Mouse (Mus musculus): ENCODE measurements around the gene Cdc7. TPM values are rescaled to one million over a fixed set of nuclear protein-coding genes. Genes with fewer than 3 reads are reported as not detected.
"Not testable (repeated sequence)": the region's sequence is repeated elsewhere in the genome, so short reads cannot be mapped to it uniquely, and the experiment has no call there.

The Cdc7 gene
- total RNA-seq (2021) = 1 to 10 TPM in 1 of 2 experiments, under 1 TPM in 1; 0.65 to 1.2 TPM

GRCm38 (mm10) chr5:106963584-106964512, at the start of gene Cdc7:
Gene Cdc7 (plus strand): TSS chr5:106964322.
- intact Hi-C loops (cut with DNase I) = loop anchor here (10.0 kb wide), 1 partner anchor 471 kb away; the partner anchor contains the start of genes Btbd8 and Lpcat2b
- DNase-seq (ENCODE audit: low spot score) = peak; percentile 80

- intact Hi-C loops (cut with DNase I) = no loop called here
- DNase-seq (ENCODE audit: low spot score) = no peak
These were observed 44.8 kb upstream of the Cdc7 start for GRCm38 (mm10) chr5:106919315-106919714.

- DNase-seq (ENCODE audit: low spot score) = no peak
- intact Hi-C loops (cut with DNase I) = no loop called here
These were observed 38.4 kb upstream of the Cdc7 start, which contains the start of gene Hfm1 for GRCm38 (mm10) chr5:106925488-106926368. Gene Hfm1 (minus strand): TSS chr5:106926321.

GRCm38 (mm10) chr5:106926369-106926686, 37.8 kb upstream of the Cdc7 start:
- DNase-seq (ENCODE audit: low spot score) = no peak
- intact Hi-C loops (cut with DNase I) = no loop called here

- intact Hi-C loops (cut with DNase I) = no loop called here
- no peak for DNase-seq (ENCODE audit: low spot score)
These were observed 36.1 kb upstream of the Cdc7 start for GRCm38 (mm10) chr5:106927996-106928395.

GRCm38 (mm10) chr5:106946342-106946741, 17.8 kb upstream of the Cdc7 start:
- DNase-seq (ENCODE audit: low spot score) = no peak
- intact Hi-C loops (cut with DNase I) = no loop called here

GRCm38 (mm10) chr5:106948683-106949082, 15.4 kb upstream of the Cdc7 start:
- no peak for DNase-seq (ENCODE audit: low spot score)
- intact Hi-C loops (cut with DNase I) = no loop called here

GRCm38 (mm10) chr5:106956467-106956866, 7.7 kb upstream of the Cdc7 start:
- no peak for DNase-seq (ENCODE audit: low spot score)
- intact Hi-C loops (cut with DNase I) = no loop called here

GRCm38 (mm10) chr5:106959031-106959430, 5.1 kb upstream of the Cdc7 start:
- intact Hi-C loops (cut with DNase I) = no loop called here
- DNase-seq (ENCODE audit: low spot score) = no peak

- no peak for DNase-seq (ENCODE audit: low spot score)
- intact Hi-C loops (cut with DNase I) = loop anchor here (10.0 kb wide), 1 partner anchor 474 kb away; the partner anchor contains the start of genes Btbd8 and Lpcat2b
These were observed 3.7 kb upstream of the Cdc7 start for GRCm38 (mm10) chr5:106960451-106960850.

GRCm38 (mm10) chr5:106964513-106965014, 442 bp downstream of the Cdc7 start:
- intact Hi-C loops (cut with DNase I) = loop anchor here (10.0 kb wide), 1 partner anchor 470 kb away; the partner anchor contains the start of genes Btbd8 and Lpcat2b

GRCm38 (mm10) chr5:106966443-106966842, 2.3 kb downstream of the Cdc7 start:
- DNase-seq (ENCODE audit: low spot score) = no peak
- intact Hi-C loops (cut with DNase I) = loop anchor here (10.0 kb wide), 1 partner anchor 468 kb away; the partner anchor contains the start of genes Btbd8 and Lpcat2b

More at GRCm38 (mm10) chr5:106964513-106965014, 442 bp downstream of the Cdc7 start:
- no peak for DNase-seq (ENCODE audit: low spot score)

- DNase-seq (ENCODE audit: low spot score) = no peak
- intact Hi-C loops (cut with DNase I) = loop anchor here (10.0 kb wide), 1 partner anchor 467 kb away; the partner anchor contains the start of genes Btbd8 and Lpcat2b
These were observed 3.5 kb downstream of the Cdc7 start for GRCm38 (mm10) chr5:106967578-106967977.

- intact Hi-C loops (cut with DNase I) = no loop called here
- DNase-seq (ENCODE audit: low spot score) = no peak
These were observed 9.8 kb downstream of the Cdc7 start for GRCm38 (mm10) chr5:106973883-106974282.

GRCm38 (mm10) chr5:106979156-106979555, 15.0 kb downstream of the Cdc7 start:
- no peak for DNase-seq (ENCODE audit: low spot score)
- intact Hi-C loops (cut with DNase I) = no loop called here

GRCm38 (mm10) chr5:106982298-106982952, 18.3 kb downstream of the Cdc7 start:
- no peak for DNase-seq (ENCODE audit: low spot score)

GRCm38 (mm10) chr5:106984934-106985333, 20.8 kb downstream of the Cdc7 start:
- intact Hi-C loops (cut with DNase I); DNase-seq (ENCODE audit: low spot score): not testable (repeated sequence)

More at GRCm38 (mm10) chr5:106982298-106982952, 18.3 kb downstream of the Cdc7 start:
- intact Hi-C loops (cut with DNase I) = no loop called here

GRCm38 (mm10) chr5:106985594-106985993, 21.5 kb downstream of the Cdc7 start:
- DNase-seq (ENCODE audit: low spot score) = no peak
- intact Hi-C loops (cut with DNase I) = no loop called here

GRCm38 (mm10) chr5:106989181-106989580, 25.1 kb downstream of the Cdc7 start:
- intact Hi-C loops (cut with DNase I) = no loop called here
- peak; percentile 31 for DNase-seq (ENCODE audit: low spot score)
